Mouse (Mus musculus): ENCODE data around the gene Chst3. TPM values are rescaled to one million over a fixed set of nuclear protein-coding genes. Genes with fewer than 3 reads are reported as not detected.
"Not testable (repeated sequence)": the region's sequence is repeated elsewhere in the genome, so short reads cannot be mapped to it uniquely, and the experiment has no call there.

Gene Chst3
- polyA plus RNA-seq, 1 experiment, result not detected

DNA sequence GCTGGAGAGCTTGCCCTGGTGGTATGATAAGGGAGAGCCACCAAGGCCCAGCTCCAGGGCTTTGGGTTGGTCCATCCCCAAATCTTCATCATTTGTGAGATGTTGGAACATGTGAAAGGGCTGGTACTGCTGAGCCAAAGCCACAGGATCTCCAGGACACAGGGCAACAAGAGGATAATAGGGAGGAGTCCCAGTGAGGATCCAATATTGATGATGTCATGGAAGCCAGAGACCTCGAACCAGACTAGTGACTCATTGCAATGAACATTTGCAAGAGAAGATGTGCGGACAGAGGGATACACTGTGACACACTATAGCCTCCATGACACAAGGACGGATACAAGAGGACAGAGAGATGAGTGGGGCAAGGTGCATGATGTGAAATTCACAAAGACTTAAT is 60.9 kb downstream of the Chst3 start:
- H3K4me1 ChIP-seq (ENCODE audit: control insufficient read depth), result no peaks in the 10 kb centered on the region
- no peaks in the 10 kb centered on the region for H3K36me3 ChIP-seq (ENCODE audit: control insufficient read depth)
- no peak for TF ChIP-seq GATA1 (IDR thresholded peaks at IDR 0.05; ENCODE audit: low read length)
- TF ChIP-seq TAL1 (IDR thresholded peaks at IDR 0.05; ENCODE audit: low read length), result no peak
- no peaks in the 10 kb centered on the region for H3K27me3 ChIP-seq (ENCODE audit: control insufficient read depth)
- H3K4me3 ChIP-seq (replicated peaks), result no peak overlapping the region
- H3K9me3 ChIP-seq (ENCODE audit: control insufficient read depth, low read length), result no peaks in the 10 kb centered on the region

DNA sequence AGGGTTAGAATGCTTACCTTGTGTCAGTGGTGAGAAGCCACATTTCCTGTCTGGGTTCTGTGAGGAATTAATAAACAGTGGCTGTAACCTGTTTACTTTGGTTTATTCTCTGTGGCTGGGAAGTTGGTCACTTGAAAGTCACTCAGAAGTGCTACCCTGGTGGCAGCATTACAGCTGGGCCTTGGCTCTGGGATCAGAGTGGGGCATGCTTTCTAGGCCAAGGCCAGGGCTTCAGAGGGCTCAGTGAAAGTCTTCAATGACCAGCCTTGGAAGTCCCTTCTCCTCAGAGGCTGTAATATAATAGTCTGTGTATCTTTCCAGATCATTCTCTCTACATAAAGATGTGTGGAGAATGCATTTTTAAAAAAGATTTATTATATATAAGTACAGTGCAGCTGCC is 63.0 kb downstream of the Chst3 start:
- TF ChIP-seq GATA1 (IDR thresholded peaks at IDR 0.05; ENCODE audit: low read length) (no peak), TAL1 (IDR thresholded peaks at IDR 0.05; ENCODE audit: low read length) (no peak)
- H3K4me1 ChIP-seq (ENCODE audit: control insufficient read depth), result no peaks in the 10 kb centered on the region
- no peaks in the 10 kb centered on the region for H3K9me3 ChIP-seq (ENCODE audit: control insufficient read depth, low read length)
- H3K27me3 ChIP-seq (ENCODE audit: control insufficient read depth), result no peaks in the 10 kb centered on the region
- no peaks in the 10 kb centered on the region for H3K36me3 ChIP-seq (ENCODE audit: control insufficient read depth)
- no peak overlapping the region for H3K4me3 ChIP-seq (replicated peaks)

DNA sequence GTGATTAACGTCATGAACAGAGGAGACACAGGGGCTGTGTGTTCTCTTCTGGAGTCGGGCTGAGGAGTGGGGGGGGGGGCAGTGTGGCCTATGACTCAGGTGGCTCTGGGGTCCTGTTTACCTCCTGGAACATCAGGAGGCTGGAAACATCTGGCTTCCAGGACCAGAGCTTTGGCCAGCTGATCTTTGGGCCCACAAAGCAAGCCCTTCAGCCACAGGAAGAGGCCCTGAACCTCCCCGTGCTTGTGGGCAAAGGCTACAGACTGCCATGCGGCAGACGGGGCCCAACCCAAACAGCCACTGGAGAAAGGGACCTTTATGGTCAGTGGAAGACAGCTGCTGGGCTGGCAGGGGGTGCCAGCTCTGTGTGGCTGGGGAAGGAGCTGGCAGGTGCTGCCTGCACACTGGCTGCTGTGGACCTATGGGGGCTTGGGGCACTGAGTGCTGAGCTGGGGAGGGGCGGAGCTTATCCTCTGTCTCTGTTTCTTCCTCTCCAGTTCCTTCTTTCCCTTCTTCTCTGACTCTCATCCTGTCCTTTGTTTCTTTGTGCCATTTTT is 67.9 kb downstream of the Chst3 start:
- Histone ChIP-seq H3K4me1 (ENCODE audit: control insufficient read depth) (peaks cover 2% of the 10 kb centered on the region; the same call in 1 of the 2 replicates), H3K36me3 (ENCODE audit: control insufficient read depth) (no peaks in the 10 kb centered on the region), H3K9me3 (ENCODE audit: control insufficient read depth, low read length) (no peaks in the 10 kb centered on the region), H3K4me3 (replicated peaks) (no peak overlapping the region), H3K27me3 (ENCODE audit: control insufficient read depth) (no peaks in the 10 kb centered on the region)
- no peak for TF ChIP-seq TAL1 (IDR thresholded peaks at IDR 0.05; ENCODE audit: low read length)
- TF ChIP-seq GATA1 (IDR thresholded peaks at IDR 0.05; ENCODE audit: low read length), result no peak

GRCm38 (mm10) chr10:60148087-60148486 is 71.0 kb downstream of the Chst3 start:
- H3K9me3 ChIP-seq (ENCODE audit: control insufficient read depth, low read length), result no peaks in the 10 kb centered on the region
- no peak overlapping the region for H3K4me3 ChIP-seq (replicated peaks)
- no peaks in the 10 kb centered on the region for H3K27me3 ChIP-seq (ENCODE audit: control insufficient read depth)
- H3K36me3 ChIP-seq (ENCODE audit: control insufficient read depth), result no peaks in the 10 kb centered on the region
- peaks cover 2% of the 10 kb centered on the region; the same call in 1 of the 2 replicates for H3K4me1 ChIP-seq (ENCODE audit: control insufficient read depth)
- TF ChIP-seq GATA1 (IDR thresholded peaks at IDR 0.05; ENCODE audit: low read length) (no peak), TAL1 (IDR thresholded peaks at IDR 0.05; ENCODE audit: low read length) (no peak)

DNA sequence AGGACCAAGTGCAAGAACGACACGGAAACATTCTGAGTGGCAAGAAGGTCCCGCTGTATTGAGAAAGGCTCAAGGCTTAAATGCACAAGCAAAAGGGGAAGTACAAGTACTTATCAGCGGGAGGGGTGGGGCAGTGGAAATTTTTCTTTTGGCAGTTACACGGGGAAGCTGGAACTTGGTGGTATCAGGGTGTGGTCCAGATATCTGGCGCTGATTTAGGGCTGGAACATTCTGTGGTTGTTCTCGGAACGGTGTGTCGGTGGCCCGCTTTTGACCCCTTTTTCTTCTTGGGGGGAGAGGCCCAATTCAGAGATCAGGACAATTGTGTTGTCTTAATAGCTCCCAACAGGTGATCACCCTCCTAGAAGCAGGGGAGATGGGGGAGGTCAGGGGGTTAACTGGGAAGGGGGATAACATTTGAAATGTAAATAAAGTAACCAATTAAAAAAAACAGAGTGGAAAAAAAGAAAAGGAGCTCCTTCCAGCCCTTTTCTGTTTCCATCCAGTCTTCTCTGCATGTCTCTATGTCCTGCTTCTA is 71.5 kb downstream of the Chst3 start:
- not testable (repeated sequence) for H3K36me3 ChIP-seq (ENCODE audit: control insufficient read depth); H3K9me3 ChIP-seq (ENCODE audit: control insufficient read depth, low read length); H3K27me3 ChIP-seq (ENCODE audit: control insufficient read depth); H3K4me3 ChIP-seq (replicated peaks); H3K4me1 ChIP-seq (ENCODE audit: control insufficient read depth)

DNA sequence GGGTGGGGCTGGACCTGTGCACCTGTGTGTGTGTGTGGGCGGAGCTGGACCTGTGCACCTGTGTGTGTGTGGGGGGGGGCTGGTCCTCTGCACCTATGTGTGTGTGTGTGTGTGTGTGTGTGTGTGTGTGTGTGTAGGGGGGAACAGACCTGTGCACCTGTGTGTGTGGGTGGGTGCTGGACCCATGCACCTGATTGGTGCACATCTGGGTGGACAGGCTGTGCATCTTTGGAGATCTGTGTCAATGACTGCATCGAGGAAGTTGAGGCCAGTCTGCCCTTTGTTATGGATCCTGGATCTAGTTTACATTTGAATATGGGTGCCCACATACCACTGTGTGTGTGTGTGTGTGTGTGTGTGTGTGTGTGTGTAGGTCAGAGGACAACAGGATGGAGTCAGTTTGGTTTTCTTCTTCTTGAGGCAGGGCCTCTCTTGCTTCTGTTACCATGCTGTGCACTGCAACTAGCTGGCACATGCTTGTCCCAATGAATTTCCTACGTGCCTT is 77.4 kb downstream of the Chst3 start:
- Histone ChIP-seq H3K27me3 (ENCODE audit: control insufficient read depth) (no peaks in the 10 kb centered on the region), H3K36me3 (ENCODE audit: control insufficient read depth) (no peaks in the 10 kb centered on the region), H3K9me3 (ENCODE audit: control insufficient read depth, low read length) (0 out of 2 replicates have a peak, but pooled peaks cover 5% of the 10 kb centered on the region)

GRCm38 (mm10) chr10:60140751-60141150 is 78.3 kb downstream of the Chst3 start:
- TF ChIP-seq GATA1 (IDR thresholded peaks at IDR 0.05; ENCODE audit: low read length), result no peak
- no peak for TF ChIP-seq TAL1 (IDR thresholded peaks at IDR 0.05; ENCODE audit: low read length)
- H3K36me3 ChIP-seq (ENCODE audit: control insufficient read depth), result no peaks in the 10 kb centered on the region
- 0 out of 2 replicates have a peak, but pooled peaks cover 5% of the 10 kb centered on the region for H3K9me3 ChIP-seq (ENCODE audit: control insufficient read depth, low read length)
- H3K27me3 ChIP-seq (ENCODE audit: control insufficient read depth), result no peaks in the 10 kb centered on the region
- no peak overlapping the region for H3K4me3 ChIP-seq (replicated peaks)
- no peaks in the 10 kb centered on the region for H3K4me1 ChIP-seq (ENCODE audit: control insufficient read depth)

More for the DNA sequence above, 77.4 kb downstream of the Chst3 start:
- TF ChIP-seq TAL1 (IDR thresholded peaks at IDR 0.05; ENCODE audit: low read length) (no peak), GATA1 (IDR thresholded peaks at IDR 0.05; ENCODE audit: low read length) (no peak)
- no peak overlapping the region for H3K4me3 ChIP-seq (replicated peaks)
- no peaks in the 10 kb centered on the region for H3K4me1 ChIP-seq (ENCODE audit: control insufficient read depth)

GRCm38 (mm10) chr10:60138680-60139079 is 80.4 kb downstream of the Chst3 start:
- no peaks in the 10 kb centered on the region for H3K4me1 ChIP-seq (ENCODE audit: control insufficient read depth)
- no peaks in the 10 kb centered on the region for H3K36me3 ChIP-seq (ENCODE audit: control insufficient read depth)
- H3K27me3 ChIP-seq (ENCODE audit: control insufficient read depth), result peaks cover 4% of the 10 kb centered on the region; the same call in 1 of the 2 replicates
- no peak overlapping the region for H3K4me3 ChIP-seq (replicated peaks)
- H3K9me3 ChIP-seq (ENCODE audit: control insufficient read depth, low read length), result 0 out of 2 replicates have a peak, but pooled peaks cover 5% of the 10 kb centered on the region
- no peak for TF ChIP-seq TAL1 (IDR thresholded peaks at IDR 0.05; ENCODE audit: low read length)
- TF ChIP-seq GATA1 (IDR thresholded peaks at IDR 0.05; ENCODE audit: low read length), result no peak

DNA sequence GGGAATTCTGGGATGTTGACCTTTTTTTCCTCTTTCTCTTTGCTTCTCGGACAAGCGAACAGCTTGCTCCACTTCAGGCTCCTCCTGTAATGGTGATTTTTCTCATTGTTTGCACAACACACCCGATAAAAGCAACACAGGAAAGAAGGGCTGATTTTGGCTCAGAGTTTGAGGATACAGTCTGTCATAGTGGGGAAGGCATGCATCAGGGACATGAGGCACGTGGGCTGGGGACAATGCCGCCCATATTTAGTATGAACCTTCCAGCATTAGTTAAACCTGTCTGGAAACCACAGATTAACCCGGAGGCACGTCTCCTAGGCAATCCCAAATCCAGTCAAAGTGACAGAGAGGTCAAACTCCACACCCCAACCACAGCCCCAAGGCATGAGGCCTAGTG is 82.1 kb downstream of the Chst3 start:
- Histone ChIP-seq H3K4me1 (ENCODE audit: control insufficient read depth) (no peaks in the 10 kb centered on the region), H3K9me3 (ENCODE audit: control insufficient read depth, low read length) (0 out of 2 replicates have a peak, but pooled peaks cover 5% of the 10 kb centered on the region), H3K4me3 (replicated peaks) (no peak overlapping the region), H3K27me3 (ENCODE audit: control insufficient read depth) (peaks cover 6% of the 10 kb centered on the region), H3K36me3 (ENCODE audit: control insufficient read depth) (no peaks in the 10 kb centered on the region)
- no peak for TF ChIP-seq TAL1 (IDR thresholded peaks at IDR 0.05; ENCODE audit: low read length)
- TF ChIP-seq GATA1 (IDR thresholded peaks at IDR 0.05; ENCODE audit: low read length), result no peak

- H3K4me3 ChIP-seq (replicated peaks); H3K9me3 ChIP-seq (ENCODE audit: control insufficient read depth, low read length); H3K27me3 ChIP-seq (ENCODE audit: control insufficient read depth); H3K36me3 ChIP-seq (ENCODE audit: control insufficient read depth); H3K4me1 ChIP-seq (ENCODE audit: control insufficient read depth): not testable (repeated sequence)
Measured at GRCm38 (mm10) chr10:60136010-60136409, 83.0 kb downstream of the Chst3 start.

Data from erythroblast, embryonic 14.5 days (primary cell).